Mouse (Mus musculus): ENCODE measurements at regions not wholly inside any gene's neighbourhood (a gene's known extent, or its start where the extent isn't known, plus 50 kb on each side); places are given as distances from the start of the nearest gene placed in this dataset.
"Not testable (repeated sequence)": the region's sequence is repeated elsewhere in the genome, so short reads cannot be mapped to it uniquely, and the experiment has no call there.

- ATAC-seq (no peak), DNase-seq (no peak)
- Histone ChIP-seq H3K4me1 (ENCODE audit: insufficient read depth) (no peaks in the 10 kb centered on the region), H3K27ac (ENCODE audit: low read depth, low read length) (no peak overlapping the region), H3K36me3 (ENCODE audit: insufficient read depth) (no peaks in the 10 kb centered on the region), H3K9ac (no peak overlapping the region), H3K4me2 (ENCODE audit: low read depth) (no peak overlapping the region), H3K27me3 (ENCODE audit: insufficient read depth, low read length) (no peaks in the 10 kb centered on the region), H3K4me3 (ENCODE audit: low read depth, low read length) (no peak overlapping the region), H3K9me3 (ENCODE audit: low read length) (no peaks in the 10 kb centered on the region)
- TF ChIP-seq CTCF (IDR thresholded peaks at IDR 0.05; ENCODE audit: low read depth) = no peak
- 26% methylated on average over 1 of the region's 1 CpGs for WGBS
These were observed 373.6 kb upstream of the Htr2a start for GRCm38 (mm10) chr14:74267086-74267485.

GRCm38 (mm10) chr14:74294560-74294959 is 346.1 kb upstream of the Htr2a start:
- DNase-seq (no peak), ATAC-seq (no peak)
- H3K27me3 ChIP-seq (ENCODE audit: insufficient read depth, low read length) = no peaks in the 10 kb centered on the region
- 83% methylated on average over 3 of the region's 3 CpGs for WGBS
- TF ChIP-seq CTCF (IDR thresholded peaks at IDR 0.05; ENCODE audit: low read depth) = no peak
- H3K4me2 ChIP-seq (ENCODE audit: low read depth) = no peak overlapping the region
- no peaks in the 10 kb centered on the region for H3K9me3 ChIP-seq (ENCODE audit: low read length)
- H3K36me3 ChIP-seq (ENCODE audit: insufficient read depth) = no peaks in the 10 kb centered on the region
- H3K4me3 ChIP-seq (ENCODE audit: low read depth, low read length) = no peak overlapping the region
- H3K4me1 ChIP-seq (ENCODE audit: insufficient read depth) = no peaks in the 10 kb centered on the region
- H3K9ac ChIP-seq = no peak overlapping the region
- H3K27ac ChIP-seq (ENCODE audit: low read depth, low read length) = no peak overlapping the region

- Histone ChIP-seq H3K4me3 (ENCODE audit: low read depth, low read length) (no peak overlapping the region), H3K4me1 (ENCODE audit: insufficient read depth) (no peaks in the 10 kb centered on the region), H3K27ac (ENCODE audit: low read depth, low read length) (no peak overlapping the region), H3K4me2 (ENCODE audit: low read depth) (no peak overlapping the region), H3K27me3 (ENCODE audit: insufficient read depth, low read length) (no peaks in the 10 kb centered on the region), H3K36me3 (ENCODE audit: insufficient read depth) (no peaks in the 10 kb centered on the region), H3K9ac (no peak overlapping the region), H3K9me3 (ENCODE audit: low read length) (no peaks in the 10 kb centered on the region)
- ATAC-seq (no peak), DNase-seq (no peak)
- TF ChIP-seq CTCF (IDR thresholded peaks at IDR 0.05; ENCODE audit: low read depth) = no peak
- 56% methylated on average over 3 of the region's 3 CpGs for WGBS
These were observed 336.2 kb upstream of the Htr2a start for GRCm38 (mm10) chr14:74304483-74304882.

- Histone ChIP-seq H3K36me3 (ENCODE audit: insufficient read depth) (no peaks in the 10 kb centered on the region), H3K4me2 (ENCODE audit: low read depth) (no peak overlapping the region), H3K4me1 (ENCODE audit: insufficient read depth) (no peaks in the 10 kb centered on the region), H3K9me3 (ENCODE audit: low read length) (no peaks in the 10 kb centered on the region), H3K27ac (ENCODE audit: low read depth, low read length) (no peak overlapping the region), H3K9ac (no peak overlapping the region), H3K27me3 (ENCODE audit: insufficient read depth, low read length) (no peaks in the 10 kb centered on the region), H3K4me3 (ENCODE audit: low read depth, low read length) (no peak overlapping the region)
- ATAC-seq (no peak), DNase-seq (no peak)
- WGBS = 84% methylated on average over 16 of the region's 16 CpGs
- no peak for TF ChIP-seq CTCF (IDR thresholded peaks at IDR 0.05; ENCODE audit: low read depth)
These were observed 333.8 kb upstream of the Htr2a start for GRCm38 (mm10) chr14:74306717-74307307.

- not testable (repeated sequence) for ATAC-seq; H3K4me3 ChIP-seq (ENCODE audit: low read depth, low read length); H3K9me3 ChIP-seq (ENCODE audit: low read length); H3K27me3 ChIP-seq (ENCODE audit: insufficient read depth, low read length); H3K9ac ChIP-seq; DNase-seq; H3K4me2 ChIP-seq (ENCODE audit: low read depth); H3K4me1 ChIP-seq (ENCODE audit: insufficient read depth); H3K27ac ChIP-seq (ENCODE audit: low read depth, low read length); H3K36me3 ChIP-seq (ENCODE audit: insufficient read depth)
- WGBS = 74% methylated on average over 2 of the region's 2 CpGs
These were observed 331.2 kb upstream of the Htr2a start for GRCm38 (mm10) chr14:74309451-74309850.

- H3K9me3 ChIP-seq (ENCODE audit: low read length) = no peaks in the 10 kb centered on the region
- TF ChIP-seq CTCF (IDR thresholded peaks at IDR 0.05; ENCODE audit: low read depth) = no peak
- no peak overlapping the region for H3K4me2 ChIP-seq (ENCODE audit: low read depth)
- DNase-seq (no peak), ATAC-seq (no peak)
- H3K9ac ChIP-seq = no peak overlapping the region
- H3K4me1 ChIP-seq (ENCODE audit: insufficient read depth) = no peaks in the 10 kb centered on the region
- no peaks in the 10 kb centered on the region for H3K36me3 ChIP-seq (ENCODE audit: insufficient read depth)
- H3K27ac ChIP-seq (ENCODE audit: low read depth, low read length) = no peak overlapping the region
- no peak overlapping the region for H3K4me3 ChIP-seq (ENCODE audit: low read depth, low read length)
- no peaks in the 10 kb centered on the region for H3K27me3 ChIP-seq (ENCODE audit: insufficient read depth, low read length)
- WGBS = 78% methylated on average over 1 of the region's 1 CpGs
These were observed 313.3 kb upstream of the Htr2a start for GRCm38 (mm10) chr14:74327291-74327690.

- no peak overlapping the region for H3K4me3 ChIP-seq (ENCODE audit: low read depth, low read length)
- no peak overlapping the region for H3K9ac ChIP-seq
- H3K27ac ChIP-seq (ENCODE audit: low read depth, low read length) = no peak overlapping the region
- no peaks in the 10 kb centered on the region for H3K9me3 ChIP-seq (ENCODE audit: low read length)
- ATAC-seq = no peak
- H3K4me1 ChIP-seq (ENCODE audit: insufficient read depth) = no peaks in the 10 kb centered on the region
- H3K36me3 ChIP-seq (ENCODE audit: insufficient read depth) = no peaks in the 10 kb centered on the region
- no peak for DNase-seq
- H3K4me2 ChIP-seq (ENCODE audit: low read depth) = no peak overlapping the region
- no peak for TF ChIP-seq CTCF (IDR thresholded peaks at IDR 0.05; ENCODE audit: low read depth)
- H3K27me3 ChIP-seq (ENCODE audit: insufficient read depth, low read length) = no peaks in the 10 kb centered on the region
These were observed 289.9 kb upstream of the Htr2a start for GRCm38 (mm10) chr14:74350751-74351150.

- 0 out of 2 replicates have a peak, but pooled peaks have one; percentile 19 for TF ChIP-seq CTCF (IDR thresholded peaks at IDR 0.05; ENCODE audit: low read depth)
- no peak for DNase-seq
These were observed 288.4 kb upstream of the Htr2a start for GRCm38 (mm10) chr14:74352286-74352685.

More at GRCm38 (mm10) chr14:74352286-74352685, 288.4 kb upstream of the Htr2a start:
- 46% methylated on average over 1 of the region's 1 CpGs for WGBS
- Histone ChIP-seq H3K4me1 (ENCODE audit: insufficient read depth) (no peaks in the 10 kb centered on the region), H3K36me3 (ENCODE audit: insufficient read depth) (no peaks in the 10 kb centered on the region), H3K4me3 (ENCODE audit: low read depth, low read length) (no peak overlapping the region), H3K9ac (no peak overlapping the region), H3K4me2 (ENCODE audit: low read depth) (no peak overlapping the region), H3K27me3 (ENCODE audit: insufficient read depth, low read length) (no peaks in the 10 kb centered on the region), H3K9me3 (ENCODE audit: low read length) (no peaks in the 10 kb centered on the region), H3K27ac (ENCODE audit: low read depth, low read length) (no peak overlapping the region)
- no peak for ATAC-seq

Measured in forebrain, postnatal 0 days (tissue).